Mouse (Mus musculus) megakaryocyte, embryonic 14.5 days (primary cell): Measurements from ENCODE around the gene 4921536K21Rik.

Experiments
- FLI1 ChIP-seq: IDR thresholded peaks from 2 replicates; pipeline ENCODE4 v1.6.1; 2012; ENCODE audit warnings: low read length, inconsistent platforms, mixed read lengths
- GATA1 ChIP-seq: IDR thresholded peaks from 3 replicates; pipeline ENCODE4 v1.6.1; 2012; ENCODE audit warnings: mixed read lengths, low read length, inconsistent platforms, borderline replicate concordance

GRCm38 (mm10) chr11:3864343-3864742 is 30.6 kb downstream of the 4921536K21Rik start:
- TF ChIP-seq FLI1 (no peak), GATA1 (no peak)
